Mouse (Mus musculus): ENCODE data around the gene Ccdc43.
"Not testable (repeated sequence)": the region's sequence is repeated elsewhere in the genome, so short reads cannot be mapped to it uniquely, and the experiment has no call there.

Gene Ccdc43

GRCm38 (mm10) chr11:102697338-102698017 lies at the start of gene Ccdc43:
Gene Ccdc43 (minus strand): TSS chr11:102697782.
- peak; percentile 88 for DNase-seq

- no peak for DNase-seq
Measured at GRCm38 (mm10) chr11:102744746-102745145, 47.2 kb upstream of the Ccdc43 start.

- DNase-seq = no peak
Measured at GRCm38 (mm10) chr11:102742843-102743242, 45.3 kb upstream of the Ccdc43 start.

GRCm38 (mm10) chr11:102742066-102742465 lies 44.5 kb upstream of the Ccdc43 start:
- DNase-seq = no peak

GRCm38 (mm10) chr11:102741129-102741950 lies 43.8 kb upstream of the Ccdc43 start:
- DNase-seq = peak; percentile 69

- DNase-seq = peak; percentile 42
Measured at GRCm38 (mm10) chr11:102740634-102741033, 43.1 kb upstream of the Ccdc43 start.

- peak; percentile 74 for DNase-seq
Measured at GRCm38 (mm10) chr11:102739278-102739966, 41.8 kb upstream of the Ccdc43 start.

GRCm38 (mm10) chr11:102738046-102738445 lies 40.5 kb upstream of the Ccdc43 start:
- DNase-seq = no peak

GRCm38 (mm10) chr11:102734961-102735360 lies 37.4 kb upstream of the Ccdc43 start:
- no peak for DNase-seq

GRCm38 (mm10) chr11:102733146-102733545 lies 35.6 kb upstream of the Ccdc43 start:
- no peak for DNase-seq

- DNase-seq = no peak
Measured at GRCm38 (mm10) chr11:102731366-102731765, 33.8 kb upstream of the Ccdc43 start.

GRCm38 (mm10) chr11:102729835-102730234 lies 32.3 kb upstream of the Ccdc43 start:
- DNase-seq = no peak

- no peak for DNase-seq
Measured at GRCm38 (mm10) chr11:102728614-102729013, 31.0 kb upstream of the Ccdc43 start.

- DNase-seq = peak; percentile 64
Measured at GRCm38 (mm10) chr11:102725574-102725973, 28.0 kb upstream of the Ccdc43 start.

- no peak for DNase-seq
Measured at GRCm38 (mm10) chr11:102716135-102716534, 18.6 kb upstream of the Ccdc43 start.

- not testable (repeated sequence) for DNase-seq
Measured at GRCm38 (mm10) chr11:102714578-102714977, 17.0 kb upstream of the Ccdc43 start.

GRCm38 (mm10) chr11:102712411-102712810 lies 14.8 kb upstream of the Ccdc43 start:
- no peak for DNase-seq

- not testable (repeated sequence) for DNase-seq
Measured at GRCm38 (mm10) chr11:102702206-102702605, 4.6 kb upstream of the Ccdc43 start.

GRCm38 (mm10) chr11:102698018-102698476 lies 465 bp upstream of the Ccdc43 start:
- no peak for DNase-seq

GRCm38 (mm10) chr11:102695289-102695688 lies 2.3 kb downstream of the Ccdc43 start:
- DNase-seq = no peak

GRCm38 (mm10) chr11:102690162-102690561 lies 7.4 kb downstream of the Ccdc43 start:
- peak; percentile 81 for DNase-seq

GRCm38 (mm10) chr11:102665637-102666435 lies 31.7 kb downstream of the Ccdc43 start:
- no peak for DNase-seq
